Mouse (Mus musculus) olfactory bulb, adult 2 months (tissue): Measurements from ENCODE around the gene Dynll1.

Experiments used
- CTCF ChIP-seq: fragments of 200-500 bp; IDR thresholded peaks from 2 replicates; pipeline ENCODE4 v1.5.1; 2012; ENCODE audit warnings: low read depth, mild to moderate bottlenecking, low read length, moderate library complexity; ENCODE audit not compliant: insufficient read depth
- POLR2A ChIP-seq: fragments of 200-500 bp; IDR thresholded peaks from 2 replicates; pipeline ENCODE4 v1.6.1; 2012; ENCODE audit warnings: mild to moderate bottlenecking, low read depth, low read length, moderate library complexity; ENCODE audit not compliant: insufficient read depth

- TF ChIP-seq CTCF (no peak), POLR2A (no peak)
These were observed 25.5 kb upstream of the Dynll1 start for GRCm38 (mm10) chr5:115326256-115326831.
